Mouse (Mus musculus) thymus, postnatal 36 days (tissue): ENCODE data around the gene Blnk.
A peak's percentile ranks its signal among the peaks of the same experiment; 100 is the strongest.

Source experiments
- DNase-seq, 2 experiments: peaks; one replicate each; pipeline ENCODE4 v3.0.0; 2022; ENCODE audit warnings: mixed read lengths in 2 of 2

Gene Blnk

GRCm38 (mm10) chr19:40994057-40994585 lies at the start of gene Blnk:
TSS of gene Blnk (minus strand) at chr19:40994535.
- DNase-seq: peak; percentile 21 to 35

GRCm38 (mm10) chr19:41039110-41039509 lies 44.8 kb upstream of the Blnk start:
- peak; percentile 78 to 86 for DNase-seq

GRCm38 (mm10) chr19:41035809-41036551 lies 41.6 kb upstream of the Blnk start:
- DNase-seq: no peak

GRCm38 (mm10) chr19:41031869-41032268 lies 37.5 kb upstream of the Blnk start:
- DNase-seq: peak in 1 of 2 experiments; percentile 53

- DNase-seq: peak; percentile 74 to 86
Measured at GRCm38 (mm10) chr19:41031009-41031408, 36.7 kb upstream of the Blnk start.

- peak in 1 of 2 experiments; percentile 65 for DNase-seq
Measured at GRCm38 (mm10) chr19:41030161-41030560, 35.8 kb upstream of the Blnk start.

- DNase-seq: peak in 1 of 2 experiments; percentile 61
Measured at GRCm38 (mm10) chr19:41029219-41029618, 34.9 kb upstream of the Blnk start, which contains the start of gene Dntt. TSS of gene Dntt (plus strand) at chr19:41029275.

- no peak for DNase-seq
Measured at GRCm38 (mm10) chr19:41027601-41028000, 33.3 kb upstream of the Blnk start.

GRCm38 (mm10) chr19:41027024-41027423 lies 32.7 kb upstream of the Blnk start:
- peak in 1 of 2 experiments; percentile 75 for DNase-seq

- peak in 1 of 2 experiments; percentile 65 for DNase-seq
Measured at GRCm38 (mm10) chr19:41026551-41026950, 32.2 kb upstream of the Blnk start.

GRCm38 (mm10) chr19:41022244-41022643 lies 27.9 kb upstream of the Blnk start:
- peak in 1 of 2 experiments; percentile 76 for DNase-seq

- no peak for DNase-seq
Measured at GRCm38 (mm10) chr19:41020537-41020936, 26.2 kb upstream of the Blnk start.

GRCm38 (mm10) chr19:41019164-41019675 lies 24.9 kb upstream of the Blnk start:
- peak in 1 of 2 experiments; percentile 75 for DNase-seq

- DNase-seq: peak in 1 of 2 experiments; percentile 66
Measured at GRCm38 (mm10) chr19:41015951-41016716, 21.8 kb upstream of the Blnk start.

- no peak for DNase-seq
Measured at GRCm38 (mm10) chr19:41014003-41014402, 19.7 kb upstream of the Blnk start.

GRCm38 (mm10) chr19:41013591-41013990 lies 19.3 kb upstream of the Blnk start:
- DNase-seq: no peak

- no peak for DNase-seq
Measured at GRCm38 (mm10) chr19:41011676-41012075, 17.3 kb upstream of the Blnk start.

- no peak for DNase-seq
Measured at GRCm38 (mm10) chr19:41008674-41009395, 14.5 kb upstream of the Blnk start.

GRCm38 (mm10) chr19:41007733-41008132 lies 13.4 kb upstream of the Blnk start:
- DNase-seq: no peak

GRCm38 (mm10) chr19:41007326-41007725 lies 13.0 kb upstream of the Blnk start:
- DNase-seq: no peak

GRCm38 (mm10) chr19:41006621-41007020 lies 12.3 kb upstream of the Blnk start:
- no peak for DNase-seq

- no peak for DNase-seq
Measured at GRCm38 (mm10) chr19:41003694-41004315, 9.5 kb upstream of the Blnk start.
